Mouse (Mus musculus) midbrain, embryonic 14.5 days (tissue): ENCODE data around the gene Gpsm3. TPM values are rescaled to one million over a fixed set of nuclear protein-coding genes. Genes with fewer than 3 reads are reported as not detected.

Experiments
- ATAC-seq: fragments of 200-750 bp; cut with Nextera tagmentation; 2 replicates; pipeline ENCODE4 v1.8.0; 2017; ENCODE audit warnings: moderate number of reproducible peaks, moderate library complexity; ENCODE audit not compliant: low FRiP score, low TSS enrichment
- DNase-seq: peaks from one replicate; pipeline ENCODE4 v3.0.0-alpha.2; 2015
- H3K27ac ChIP-seq: fragments of 300-500 bp; sonication (generic); replicated peaks from 2 replicates; pipeline ENCODE4 v1.5.1; 2014; ENCODE audit warnings: mild to moderate bottlenecking, low read depth, low read length, moderate library complexity
- H3K27me3 ChIP-seq: fragments of 300-500 bp; sonication (generic); 2 replicates; pipeline ENCODE4 v1.6.1; 2014; ENCODE audit warnings: low read length, control low read depth, mixed read lengths; ENCODE audit not compliant: control insufficient read depth, insufficient read depth
- H3K36me3 ChIP-seq: fragments of 300-500 bp; sonication (generic); 2 replicates; pipeline ENCODE4 v1.6.1; 2014; ENCODE audit warnings: low read length, control low read depth; ENCODE audit not compliant: control insufficient read depth, insufficient read depth
- H3K4me1 ChIP-seq: fragments of 300-500 bp; sonication (generic); 2 replicates; pipeline ENCODE4 v1.6.1; 2014; ENCODE audit warnings: mild to moderate bottlenecking, antibody characterized with exemption, low read length, control low read depth; ENCODE audit not compliant: control insufficient read depth, insufficient read depth
- H3K4me2 ChIP-seq: fragments of 300-500 bp; sonication (generic); 2 replicates; pipeline ENCODE4 v1.6.1; 2014; ENCODE audit warnings: mild to moderate bottlenecking, low read length, moderate library complexity
- H3K4me3 ChIP-seq: fragments of 300-500 bp; sonication (generic); replicated peaks from 2 replicates; pipeline ENCODE4 v1.5.1; 2014; ENCODE audit warnings: low read depth, low read length
- H3K9ac ChIP-seq: fragments of 300-500 bp; sonication (generic); replicated peaks from 2 replicates; pipeline ENCODE4 v1.6.1; 2014; ENCODE audit warnings: mild to moderate bottlenecking, low read length, moderate library complexity
- H3K9me3 ChIP-seq: fragments of 300-500 bp; sonication (generic); 2 replicates; pipeline ENCODE4 v1.6.1; 2016; ENCODE audit warnings: low read length, control low read depth, mixed read lengths; ENCODE audit not compliant: control insufficient read depth
- WGBS: fragments of 180-500 bp; shearing (Covaris S2); extraction: QIAGEN DNeasy Blood & Tissue Kit; methylation state at CpG from one replicate; pipeline ENCODE4 v1.1.7; 2014; 5-methylcytosine and 5-hydroxymethylcytosine counted together
- polyA plus RNA-seq: library from polyadenylated mRNA; unstranded; fragments of >200 nt; fragmentation: Nextera tagmentation; extraction: Ambion mirVana; gene quantifications from 2 replicates; pipeline ENCODE4 v1.2.1, GENCODE M21; 2014

Gene Gpsm3
- polyA plus RNA-seq, 1 experiment from 2014 or later, result 4.3 TPM

GRCm38 (mm10) chr17:34585121-34585520 lies 4.5 kb upstream of the Gpsm3 start:
- DNase-seq, result no peak
- no peak overlapping the region for H3K9ac ChIP-seq
- H3K27ac ChIP-seq, result peak overlapping the region; percentile 99; the same call in 1 of the 2 replicates
- no peaks in the 10 kb centered on the region for H3K9me3 ChIP-seq
- no peak overlapping the region for H3K4me3 ChIP-seq
- H3K36me3 ChIP-seq, result no peaks in the 10 kb centered on the region
- peaks cover 30% of the 10 kb centered on the region for H3K4me1 ChIP-seq
- 87% methylated on average over 8 of the region's 8 CpGs for WGBS
- H3K4me2 ChIP-seq, result no peak overlapping the region
- no peak for ATAC-seq
- no peaks in the 10 kb centered on the region for H3K27me3 ChIP-seq

- Histone ChIP-seq H3K4me3 (peak overlapping the region; percentile 69), H3K9me3 (no peaks in the 10 kb centered on the region), H3K27ac (peak overlapping the region; percentile 99), H3K36me3 (no peaks in the 10 kb centered on the region), H3K4me1 (peaks cover 39% of the 10 kb centered on the region), H3K4me2 (peak overlapping the region; percentile 98), H3K9ac (peak overlapping the region; percentile 85), H3K27me3 (no peaks in the 10 kb centered on the region)
- ATAC-seq, result peak; percentile 4; the same call in 1 of the 2 replicates
- WGBS, result 12% methylated on average over 32 of the region's 32 CpGs
- DNase-seq, result peak; percentile 64
Measured at GRCm38 (mm10) chr17:34585877-34586771, 3.5 kb upstream of the Gpsm3 start.

GRCm38 (mm10) chr17:34586796-34587422 lies 2.7 kb upstream of the Gpsm3 start:
- H3K27ac ChIP-seq, result peak overlapping the region; percentile 99
- H3K4me3 ChIP-seq, result peak overlapping the region; percentile 69
- peaks cover 43% of the 10 kb centered on the region for H3K4me1 ChIP-seq
- H3K9ac ChIP-seq, result peak overlapping the region; percentile 85
- no peaks in the 10 kb centered on the region for H3K27me3 ChIP-seq
- peak overlapping the region; percentile 98 for H3K4me2 ChIP-seq
- H3K36me3 ChIP-seq, result no peaks in the 10 kb centered on the region
- under 1% methylated on average over 38 of the region's 38 CpGs for WGBS
- no peaks in the 10 kb centered on the region for H3K9me3 ChIP-seq
- DNase-seq (peak; percentile 97), ATAC-seq (peak; percentile 79)

GRCm38 (mm10) chr17:34587423-34587811 lies 2.2 kb upstream of the Gpsm3 start:
- no peaks in the 10 kb centered on the region for H3K36me3 ChIP-seq
- ATAC-seq (peak; percentile 86), DNase-seq (peak; percentile 99)
- peak overlapping the region; percentile 85 for H3K9ac ChIP-seq
- H3K27ac ChIP-seq, result peak overlapping the region; percentile 99
- peaks cover 43% of the 10 kb centered on the region for H3K4me1 ChIP-seq
- H3K27me3 ChIP-seq, result no peaks in the 10 kb centered on the region
- H3K4me2 ChIP-seq, result peak overlapping the region; percentile 98
- H3K4me3 ChIP-seq, result peak overlapping the region; percentile 69
- no peaks in the 10 kb centered on the region for H3K9me3 ChIP-seq
- WGBS, result under 1% methylated on average over 50 of the region's 50 CpGs

- Histone ChIP-seq H3K27ac (peak overlapping the region; percentile 99), H3K9me3 (no peaks in the 10 kb centered on the region), H3K36me3 (no peaks in the 10 kb centered on the region), H3K9ac (peak overlapping the region; percentile 85), H3K4me3 (peak overlapping the region; percentile 69), H3K27me3 (no peaks in the 10 kb centered on the region), H3K4me2 (peak overlapping the region; percentile 98), H3K4me1 (peaks cover 43% of the 10 kb centered on the region)
- DNase-seq (no peak), ATAC-seq (no peak)
- 5% methylated on average over 19 of the region's 19 CpGs for WGBS
Measured at GRCm38 (mm10) chr17:34587814-34588213, 1.8 kb upstream of the Gpsm3 start.

- peak overlapping the region; percentile 5; the same call in 1 of the 2 replicates for H3K4me2 ChIP-seq
- no peak overlapping the region for H3K4me3 ChIP-seq
- no peak overlapping the region for H3K9ac ChIP-seq
- H3K36me3 ChIP-seq, result no peaks in the 10 kb centered on the region
- WGBS, result 75% methylated on average over 3 of the region's 3 CpGs
- no peaks in the 10 kb centered on the region for H3K9me3 ChIP-seq
- ATAC-seq (no peak), DNase-seq (no peak)
- H3K27ac ChIP-seq, result no peak overlapping the region
- no peaks in the 10 kb centered on the region for H3K27me3 ChIP-seq
- H3K4me1 ChIP-seq, result peaks cover 49% of the 10 kb centered on the region
Measured at GRCm38 (mm10) chr17:34588767-34589166, 839 bp upstream of the Gpsm3 start.

- H3K27me3 ChIP-seq, result no peaks in the 10 kb centered on the region
- ATAC-seq (no peak), DNase-seq (no peak)
- peaks cover 53% of the 10 kb centered on the region for H3K4me1 ChIP-seq
- H3K9ac ChIP-seq, result no peak overlapping the region
- H3K36me3 ChIP-seq, result no peaks in the 10 kb centered on the region
- 47% methylated on average over 7 of the region's 7 CpGs for WGBS
- no peak overlapping the region for H3K27ac ChIP-seq
- H3K9me3 ChIP-seq, result no peaks in the 10 kb centered on the region
- H3K4me3 ChIP-seq, result no peak overlapping the region
- no peak overlapping the region for H3K4me2 ChIP-seq
Measured at GRCm38 (mm10) chr17:34589206-34589605, 400 bp upstream of the Gpsm3 start.

GRCm38 (mm10) chr17:34590154-34590987 lies 765 bp downstream of the Gpsm3 start:
- 67% methylated on average over 15 of the region's 15 CpGs for WGBS
- H3K4me1 ChIP-seq, result peaks cover 55% of the 10 kb centered on the region

More at GRCm38 (mm10) chr17:34590154-34590987, 765 bp downstream of the Gpsm3 start:
- Histone ChIP-seq H3K4me3 (no peak overlapping the region), H3K27ac (peak overlapping the region; percentile 99; the same call in 1 of the 2 replicates), H3K27me3 (no peaks in the 10 kb centered on the region), H3K4me2 (peak overlapping the region; percentile 97), H3K9me3 (no peaks in the 10 kb centered on the region), H3K9ac (no peak overlapping the region), H3K36me3 (peaks cover 11% of the 10 kb centered on the region)
- DNase-seq, result no peak
- no peak for ATAC-seq
